Mouse (Mus musculus) limb, embryonic 10.5 days (tissue): ENCODE results near the gene Trappc4. TPM values are rescaled to one million over a fixed set of nuclear protein-coding genes. Genes with fewer than 3 reads are reported as not detected.
"Not testable (repeated sequence)": the region's sequence is repeated elsewhere in the genome, so short reads cannot be mapped to it uniquely, and the experiment has no call there.

Experiments used
- DNase-seq: peaks from one replicate; pipeline ENCODE4 v3.0.0-alpha.2; 2017; ENCODE audit warnings: low spot score
- H3K27ac ChIP-seq: fragments of 300-500 bp; sonication (generic); 2 replicates; pipeline ENCODE4 v1.5.1; 2016; ENCODE audit warnings: mild to moderate bottlenecking
- H3K27me3 ChIP-seq: fragments of 300-500 bp; sonication (generic); 2 replicates; pipeline ENCODE4 v1.6.1; 2016; ENCODE audit warnings: low read depth, mild to moderate bottlenecking; ENCODE audit not compliant: poor library complexity, severe bottlenecking
- H3K36me3 ChIP-seq: fragments of 300-500 bp; sonication (generic); 2 replicates; pipeline ENCODE4 v1.6.1; 2016; ENCODE audit warnings: mild to moderate bottlenecking, moderate library complexity
- H3K4me1 ChIP-seq: fragments of 300-500 bp; sonication (generic); 2 replicates; pipeline ENCODE4 v1.6.1; 2016
- H3K4me3 ChIP-seq: fragments of 300-500 bp; sonication (generic); 2 replicates; pipeline ENCODE4 v1.5.1; 2016; ENCODE audit warnings: mild to moderate bottlenecking, moderate library complexity
- H3K9me3 ChIP-seq: fragments of 300-500 bp; sonication (generic); replicated peaks from 2 replicates; pipeline ENCODE4 v1.6.1; 2016; ENCODE audit warnings: mild to moderate bottlenecking
- WGBS: fragments of 180-500 bp; shearing (Covaris S2); methylation state at CpG from one replicate; pipeline ENCODE4 v1.1.7; 2016; 5-methylcytosine and 5-hydroxymethylcytosine counted together
- polyA plus RNA-seq: library from polyadenylated mRNA; unstranded; fragments of >200 nt; fragmentation: Nextera tagmentation; extraction: Ambion mirVana; gene quantifications from 2 replicates; pipeline ENCODE4 v1.2.1, GENCODE M21; 2016

The Trappc4 gene
- polyA plus RNA-seq, 1 experiment from 2014 or later = 158 TPM

DNA sequence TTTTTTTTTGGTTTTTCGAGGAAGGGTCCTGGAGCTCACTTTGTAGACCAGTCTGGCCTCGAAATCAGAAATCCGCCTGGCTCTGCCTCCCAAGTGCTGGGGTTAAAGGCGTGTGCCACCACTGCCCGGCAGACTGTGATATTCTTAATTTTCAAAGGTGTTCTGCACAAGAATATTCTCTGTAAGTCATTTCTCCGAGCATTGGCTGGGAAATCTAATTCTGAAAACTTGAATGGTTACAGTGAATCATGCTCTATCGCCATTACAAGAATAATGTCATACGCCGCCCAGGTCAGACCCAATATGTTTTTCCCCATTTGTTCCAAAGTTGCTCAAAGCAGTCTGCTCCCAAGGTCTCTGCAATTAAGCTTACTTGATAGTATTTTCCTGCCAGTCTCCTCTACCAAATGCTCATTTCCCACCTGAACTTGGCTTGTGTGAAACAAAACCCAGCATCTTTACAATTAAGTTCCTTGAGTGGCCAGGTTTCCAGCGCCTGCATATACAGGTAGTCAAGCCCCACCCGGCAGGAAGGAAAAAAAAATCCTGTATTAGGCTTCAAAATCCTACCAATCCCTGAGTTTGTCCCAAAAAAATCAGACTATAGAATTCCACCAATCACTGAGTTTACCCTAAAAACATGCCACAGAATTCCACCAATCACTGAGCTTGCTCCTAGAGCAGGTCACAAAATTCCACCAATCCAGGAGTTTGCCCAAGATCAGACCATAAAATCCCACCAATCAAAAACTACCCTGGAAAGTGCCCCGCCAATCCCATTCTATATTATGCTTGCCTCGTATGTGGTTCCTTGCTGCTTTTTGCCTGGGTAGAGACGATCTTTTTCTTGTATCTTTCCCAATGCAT, 11.4 kb upstream of the Trappc4 start, which contains the start of gene Ccdc84:
TSS of gene Ccdc84 (minus strand) at position 51 of the 867 bp plus-strand sequence.
- H3K4me3 ChIP-seq = peak within 1 kb of the TSS; percentile 77
- peaks cover 26% of the 10 kb centered on the region for H3K36me3 ChIP-seq
- H3K9me3 ChIP-seq = no peaks in the 10 kb centered on the region
- H3K4me1 ChIP-seq = peaks cover 7% of the 10 kb centered on the region
- WGBS = 84% methylated on average over 14 of the region's 14 CpGs
- DNase-seq = no peak
- H3K27me3 ChIP-seq = no peaks in the 10 kb centered on the region
- peak within 1 kb of the TSS; percentile 89 for H3K27ac ChIP-seq

DNA sequence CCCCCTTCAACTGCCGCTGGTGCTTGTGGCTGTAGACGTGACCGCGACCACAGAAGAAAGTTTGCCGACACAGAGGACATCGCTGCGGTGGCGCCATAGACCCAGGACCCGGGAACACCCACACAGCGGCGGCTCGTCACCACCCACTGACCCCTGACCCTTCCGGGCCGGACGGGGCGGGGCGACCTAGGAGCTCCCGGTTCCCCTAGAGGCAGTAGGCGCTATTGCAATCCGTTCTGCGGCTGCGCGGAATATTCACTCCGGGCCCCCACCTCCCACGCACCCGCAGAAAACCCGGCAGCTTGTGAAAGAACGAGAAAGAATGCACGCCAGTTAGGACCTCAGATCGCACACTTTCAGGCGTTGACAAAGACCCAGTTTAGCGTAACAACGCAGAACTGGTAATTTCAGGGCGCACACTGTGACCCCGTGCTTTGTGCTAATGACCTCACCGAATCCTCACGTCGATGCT, 10.5 kb upstream of the Trappc4 start:
- peaks cover 34% of the 10 kb centered on the region for H3K36me3 ChIP-seq
- under 1% methylated on average over 38 of the region's 38 CpGs for WGBS
- H3K27ac ChIP-seq = peak overlapping the region; percentile 89
- peak; percentile 97 for DNase-seq
- H3K27me3 ChIP-seq = no peaks in the 10 kb centered on the region
- H3K9me3 ChIP-seq = no peaks in the 10 kb centered on the region
- peak overlapping the region; percentile 77 for H3K4me3 ChIP-seq
- H3K4me1 ChIP-seq = peaks cover 7% of the 10 kb centered on the region

DNA sequence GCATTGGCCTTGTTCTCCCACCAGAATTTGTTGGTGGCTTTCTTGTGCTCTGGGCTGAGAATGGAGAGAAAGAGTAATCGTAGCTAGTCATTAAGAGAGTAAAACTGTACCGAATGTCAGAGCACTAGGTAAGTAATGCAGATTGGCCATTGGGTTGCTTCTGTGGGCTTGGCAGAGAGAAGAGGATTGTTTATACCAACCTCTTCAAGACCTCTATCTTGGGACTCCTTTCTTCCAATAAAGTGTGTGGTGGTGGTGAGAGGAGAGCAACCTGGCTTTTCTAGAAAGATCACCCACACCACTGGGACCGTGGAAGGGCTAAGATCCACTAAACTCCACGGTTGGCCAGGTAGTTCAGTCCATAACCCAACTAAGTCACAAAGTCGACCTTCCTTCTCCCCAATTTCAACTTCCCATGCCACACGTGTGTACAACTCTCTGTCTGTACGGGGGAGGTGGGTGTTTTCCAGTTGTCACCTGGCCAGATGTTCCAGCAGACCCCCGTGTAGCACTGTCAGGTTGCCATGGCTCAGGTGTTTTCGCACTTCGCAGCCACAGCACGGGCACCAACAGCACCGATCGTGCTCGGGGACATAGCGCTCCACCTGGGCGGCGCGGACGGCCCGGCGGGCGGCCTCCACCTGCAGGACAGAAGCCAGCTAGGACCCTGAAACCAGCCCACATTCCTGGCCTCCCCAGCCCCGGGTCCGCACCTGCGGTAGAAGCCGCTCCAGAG, 9.9 kb upstream of the Trappc4 start:
- H3K36me3 ChIP-seq = peaks cover 40% of the 10 kb centered on the region
- peak overlapping the region; percentile 89 for H3K27ac ChIP-seq
- no peaks in the 10 kb centered on the region for H3K27me3 ChIP-seq
- H3K4me1 ChIP-seq = peaks cover 7% of the 10 kb centered on the region
- no peak for DNase-seq
- no peaks in the 10 kb centered on the region for H3K9me3 ChIP-seq
- H3K4me3 ChIP-seq = peak overlapping the region; percentile 77
- WGBS = 9% methylated on average over 26 of the region's 26 CpGs

DNA sequence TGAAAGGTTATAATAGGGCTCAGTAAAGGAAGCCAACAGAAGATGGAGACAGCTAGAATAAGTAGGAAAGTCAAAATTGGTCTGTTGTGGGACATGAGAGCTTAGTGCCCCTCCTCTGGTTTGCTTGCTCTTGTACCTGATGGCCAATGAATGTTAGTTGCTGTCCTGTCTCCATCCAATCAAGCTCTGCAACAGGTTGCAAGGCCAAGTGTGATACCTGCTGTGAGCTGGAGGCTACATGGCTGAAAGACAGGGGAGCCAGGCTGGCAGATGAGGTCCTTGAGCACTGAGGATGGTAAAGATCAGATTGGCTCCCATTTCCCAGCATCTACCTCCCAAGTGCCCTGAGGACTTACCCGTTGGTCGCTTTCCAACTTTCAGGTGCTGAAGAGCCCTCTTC, 5.4 kb upstream of the Trappc4 start:
- H3K9me3 ChIP-seq = no peaks in the 10 kb centered on the region
- peaks cover 81% of the 10 kb centered on the region for H3K36me3 ChIP-seq
- H3K4me1 ChIP-seq = peaks cover 12% of the 10 kb centered on the region
- no peak overlapping the region for H3K4me3 ChIP-seq
- 85% methylated on average over 2 of the region's 2 CpGs for WGBS
- DNase-seq = no peak
- no peak overlapping the region for H3K27ac ChIP-seq
- H3K27me3 ChIP-seq = no peaks in the 10 kb centered on the region

DNA sequence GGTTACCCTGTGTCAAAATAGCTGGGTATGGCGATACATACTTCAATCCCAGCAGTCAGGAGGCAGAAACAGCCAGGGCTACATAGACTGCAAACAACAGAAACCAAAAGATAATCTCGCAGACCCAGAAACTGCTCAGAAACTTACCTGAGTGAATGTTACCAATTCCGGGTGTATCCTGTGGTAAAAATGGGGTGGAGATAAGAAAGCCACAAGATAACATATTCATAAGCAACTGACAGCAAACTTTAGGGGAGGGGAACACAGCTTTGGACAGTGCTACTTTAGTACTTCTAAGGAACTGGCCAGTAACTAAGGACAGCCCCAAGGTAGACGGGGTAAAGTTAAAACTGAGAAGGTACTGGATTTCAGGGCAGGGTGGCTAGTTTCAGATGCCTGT, 4.9 kb upstream of the Trappc4 start:
- no peak overlapping the region for H3K27ac ChIP-seq
- no peaks in the 10 kb centered on the region for H3K27me3 ChIP-seq
- H3K36me3 ChIP-seq = peaks cover 81% of the 10 kb centered on the region
- peaks cover 9% of the 10 kb centered on the region for H3K4me1 ChIP-seq
- H3K4me3 ChIP-seq = no peak overlapping the region
- no peak for DNase-seq
- 84% methylated on average over 4 of the region's 4 CpGs for WGBS
- H3K9me3 ChIP-seq = no peaks in the 10 kb centered on the region

DNA sequence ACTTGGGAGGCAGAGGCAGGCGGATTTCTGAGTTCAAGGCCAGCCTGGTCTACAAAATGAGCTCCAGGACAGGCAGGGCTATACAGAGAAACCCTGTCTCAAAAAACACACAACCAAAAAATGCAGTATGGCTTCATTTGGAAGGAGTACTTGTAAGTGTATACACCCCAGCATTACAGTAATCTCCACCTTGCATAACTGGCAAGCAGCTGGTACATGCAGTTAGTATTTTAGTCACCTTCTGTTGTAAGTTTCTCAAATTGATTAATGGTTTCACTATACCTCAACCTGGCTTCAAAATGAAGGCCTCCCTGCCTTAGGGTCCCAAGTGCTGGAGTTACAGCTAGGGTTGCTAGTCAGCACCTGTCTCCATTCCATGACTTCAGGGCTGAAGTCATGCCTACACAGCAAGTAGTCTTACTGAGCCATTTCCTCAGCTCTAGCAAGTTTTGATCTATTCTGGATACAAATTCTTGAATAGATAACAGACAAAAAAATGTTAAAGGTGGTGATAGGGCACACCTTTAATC, 4.3 kb upstream of the Trappc4 start:
- H3K4me1 ChIP-seq = peaks cover 5% of the 10 kb centered on the region; the same call in 1 of the 2 replicates
- H3K27me3 ChIP-seq = no peaks in the 10 kb centered on the region
- WGBS = 77% methylated on average over 1 of the region's 1 CpGs
- no peaks in the 10 kb centered on the region for H3K9me3 ChIP-seq
- H3K4me3 ChIP-seq = no peak overlapping the region
- peaks cover 81% of the 10 kb centered on the region for H3K36me3 ChIP-seq
- no peak overlapping the region for H3K27ac ChIP-seq
- no peak for DNase-seq

DNA sequence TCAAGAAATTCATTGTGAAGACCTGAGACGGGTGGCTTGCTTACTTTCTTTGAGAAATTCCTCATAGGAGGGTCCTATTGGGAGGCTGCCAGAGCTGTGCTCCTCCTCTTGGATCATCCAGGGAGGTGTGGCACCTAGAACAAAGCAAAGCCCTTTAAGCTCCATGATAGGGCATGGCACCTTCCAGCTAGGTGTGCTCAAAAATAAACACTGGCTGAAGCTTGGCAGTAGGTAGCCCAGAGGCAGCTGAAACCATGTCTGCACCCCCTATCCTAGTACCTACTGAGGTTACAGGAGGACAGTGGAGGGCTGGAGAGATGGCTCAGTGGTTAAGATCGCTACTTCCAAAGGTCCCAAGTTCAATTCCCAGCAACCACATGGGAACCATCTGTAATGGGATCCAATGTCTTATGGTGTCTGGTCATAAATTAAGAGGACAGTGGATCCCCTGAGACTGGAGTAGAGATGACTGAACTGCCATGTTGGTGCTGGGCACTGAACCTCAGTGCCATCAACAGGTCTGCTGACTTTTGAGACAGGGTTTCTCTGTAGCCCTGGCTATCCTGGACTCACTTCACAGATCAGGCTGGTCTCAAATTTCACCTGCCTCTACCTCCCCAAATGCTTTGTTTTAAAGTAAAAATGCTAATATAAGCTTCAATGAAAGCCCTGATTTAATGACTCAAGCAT, 3.4 kb upstream of the Trappc4 start:
- H3K27ac ChIP-seq = no peak overlapping the region
- DNase-seq = no peak
- H3K27me3 ChIP-seq = no peaks in the 10 kb centered on the region
- H3K4me3 ChIP-seq = no peak overlapping the region
- H3K4me1 ChIP-seq = peaks cover 10% of the 10 kb centered on the region
- no peaks in the 10 kb centered on the region for H3K9me3 ChIP-seq
- 85% methylated on average over 2 of the region's 2 CpGs for WGBS
- peaks cover 73% of the 10 kb centered on the region for H3K36me3 ChIP-seq

DNA sequence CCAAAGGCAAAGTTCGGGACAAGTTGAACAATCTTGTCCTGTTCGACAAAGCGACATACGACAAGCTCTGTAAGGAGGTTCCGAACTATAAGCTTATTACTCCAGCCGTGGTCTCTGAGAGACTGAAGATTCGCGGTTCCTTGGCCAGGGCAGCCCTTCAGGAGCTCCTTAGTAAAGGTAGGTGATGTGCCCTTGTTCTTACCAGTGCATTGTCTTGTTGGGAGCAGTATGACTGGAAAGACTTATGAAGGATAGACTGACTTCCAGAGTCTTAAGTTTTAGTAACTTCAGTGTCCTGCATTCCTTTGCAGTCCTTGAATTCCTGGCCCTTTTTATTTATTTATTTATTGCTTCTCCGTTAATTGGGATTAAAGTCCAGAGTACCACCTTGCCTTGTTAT, 1.3 kb upstream of the Trappc4 start:
- not testable (repeated sequence) for H3K9me3 ChIP-seq, H3K27me3 ChIP-seq, H3K4me1 ChIP-seq, DNase-seq
- Histone ChIP-seq H3K36me3 (peaks cover 74% of the 10 kb centered on the region), H3K4me3 (peak overlapping the region; percentile 93), H3K27ac (0 out of 2 replicates have a peak overlapping the region, but pooled peaks have one; percentile 94)
- 80% methylated on average over 9 of the region's 9 CpGs for WGBS

DNA sequence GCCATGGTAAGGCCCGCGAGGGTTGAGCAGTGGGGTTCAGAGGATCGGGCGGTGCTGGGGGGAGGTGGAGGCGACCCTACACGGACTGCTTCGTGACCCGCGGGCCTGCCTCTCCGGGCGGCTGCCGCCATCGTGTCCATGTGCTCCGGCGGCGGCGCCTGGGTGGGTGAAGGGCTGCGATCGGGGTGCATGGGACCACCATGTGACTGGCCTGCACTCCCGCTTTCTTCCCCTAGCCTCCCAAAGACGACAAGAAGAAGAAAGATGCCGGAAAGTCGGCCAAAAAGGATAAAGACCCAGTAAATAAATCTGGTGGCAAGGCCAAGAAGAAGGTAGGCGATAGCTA, 325 bp upstream of the Trappc4 start:
- H3K27me3 ChIP-seq = no peaks in the 10 kb centered on the region
- peak overlapping the region; percentile 93 for H3K4me3 ChIP-seq
- H3K4me1 ChIP-seq = peaks cover 10% of the 10 kb centered on the region
- peaks cover 74% of the 10 kb centered on the region for H3K36me3 ChIP-seq
- no peaks in the 10 kb centered on the region for H3K9me3 ChIP-seq
- peak overlapping the region; percentile 94 for H3K27ac ChIP-seq
- WGBS = under 1% methylated on average over 24 of the region's 24 CpGs
- no peak for DNase-seq

DNA sequence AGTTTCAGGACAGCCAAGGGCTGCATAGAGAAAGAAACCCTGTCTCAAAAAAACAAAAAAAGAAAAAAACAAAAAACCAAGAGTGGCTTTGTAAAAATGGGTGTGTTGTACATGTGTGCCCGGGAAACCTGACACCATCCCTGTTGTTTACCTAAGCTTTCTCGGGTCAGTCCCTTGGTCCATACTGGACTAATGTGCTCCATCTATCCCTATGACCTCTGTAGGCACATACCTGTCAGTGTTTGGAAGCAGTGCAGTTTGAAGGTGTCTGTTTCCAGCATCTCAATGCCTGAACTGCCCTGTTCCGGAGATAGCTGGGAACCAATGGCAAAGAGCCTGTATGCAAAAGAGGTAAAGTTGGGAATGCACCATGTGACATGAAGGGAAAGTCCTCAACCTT, 2.4 kb downstream of the Trappc4 start:
- Histone ChIP-seq H3K4me3 (no peak overlapping the region), H3K27me3 (no peaks in the 10 kb centered on the region), H3K36me3 (peaks cover 74% of the 10 kb centered on the region), H3K9me3 (no peaks in the 10 kb centered on the region), H3K27ac (no peak overlapping the region), H3K4me1 (peaks cover 10% of the 10 kb centered on the region)
- no peak for DNase-seq
- WGBS = 80% methylated on average over 3 of the region's 3 CpGs

DNA sequence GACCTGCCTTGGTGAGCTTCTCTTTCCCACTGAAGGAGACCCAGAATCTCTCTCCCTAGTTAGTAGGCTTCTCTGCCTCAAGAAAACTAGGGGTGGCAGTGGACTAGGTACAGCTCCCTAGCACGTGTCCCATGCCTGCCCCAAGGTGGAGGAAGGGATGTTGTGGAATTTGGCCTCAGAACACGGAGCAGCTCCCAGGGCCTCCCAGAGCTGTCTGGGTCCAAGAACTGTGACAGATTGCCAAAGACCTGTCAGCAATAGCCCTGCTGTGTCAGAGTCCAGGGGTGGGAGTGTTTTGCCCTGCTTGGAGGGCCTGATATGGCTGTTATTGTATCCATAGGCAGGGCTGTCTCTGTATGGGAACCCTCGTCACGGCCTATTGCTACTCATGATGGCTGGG, 6.3 kb downstream of the Trappc4 start:
- peaks cover 70% of the 10 kb centered on the region for H3K36me3 ChIP-seq
- DNase-seq = no peak

DNA sequence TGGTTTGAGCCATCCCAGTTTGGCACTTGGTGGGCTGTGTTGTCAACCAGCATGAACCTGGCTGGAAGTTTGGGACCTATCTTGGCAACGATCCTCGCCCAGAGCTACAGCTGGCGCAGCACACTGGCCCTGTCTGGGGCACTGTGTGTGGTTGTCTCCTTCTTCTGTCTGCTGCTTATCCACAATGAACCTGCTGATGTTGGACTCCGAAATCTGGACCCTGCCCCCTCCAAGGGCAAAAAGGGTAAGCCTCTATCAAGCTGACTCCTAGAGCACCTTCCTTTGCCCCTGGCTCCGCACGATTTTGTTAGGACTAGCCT, 7.6 kb downstream of the Trappc4 start:
- Histone ChIP-seq H3K27ac (no peak overlapping the region), H3K4me3 (no peak overlapping the region), H3K36me3 (peaks cover 61% of the 10 kb centered on the region), H3K9me3 (no peaks in the 10 kb centered on the region), H3K4me1 (peaks cover 21% of the 10 kb centered on the region), H3K27me3 (peaks cover 12% of the 10 kb centered on the region; the same call in 1 of the 2 replicates)
- no peak for DNase-seq
- WGBS = 92% methylated on average over 6 of the region's 6 CpGs

More for the DNA sequence above, 6.3 kb downstream of the Trappc4 start:
- Histone ChIP-seq H3K9me3 (no peaks in the 10 kb centered on the region), H3K4me1 (peaks cover 22% of the 10 kb centered on the region), H3K27me3 (peaks cover 12% of the 10 kb centered on the region; the same call in 1 of the 2 replicates), H3K4me3 (no peak overlapping the region), H3K27ac (no peak overlapping the region)
- 93% methylated on average over 4 of the region's 4 CpGs for whole genome bisulfite sequencing
